Mouse (Mus musculus) frontal cortex, postnatal 36 days (tissue): Measurements from ENCODE around the gene Fam205a2.
"Not testable (repeated sequence)": the region's sequence is repeated elsewhere in the genome, so short reads cannot be mapped to it uniquely, and the experiment has no call there.

Experiments used
- DNase-seq, 2 experiments: peaks; one replicate each; pipeline ENCODE4 v3.0.0; 2022; ENCODE audit warnings: low spot score in 2 of 2

Fam205a2 gene

DNA sequence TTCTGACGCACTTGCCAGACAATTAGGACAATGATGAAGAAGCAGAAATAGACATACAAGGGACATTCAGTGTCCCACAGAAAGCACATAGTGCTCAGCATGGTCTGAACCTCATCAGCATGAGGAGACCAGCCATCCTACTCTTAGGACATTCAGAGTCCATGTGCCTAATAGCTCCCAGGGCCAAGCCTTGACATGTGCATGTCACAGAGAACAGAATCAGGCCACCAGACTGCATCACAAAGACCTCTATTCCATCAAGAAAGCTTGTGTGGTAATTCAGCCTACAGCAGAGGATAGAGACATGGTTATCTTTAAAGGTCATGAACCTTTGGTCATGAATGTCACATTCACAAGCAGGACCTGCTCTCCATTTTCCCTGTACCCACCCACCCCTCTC is at the start of gene Fam205a2:
Gene Fam205a2, minus strand, starts transcription at position 101 of the 400 bp plus-strand sequence.
- not testable (repeated sequence) for DNase-seq
